Mouse (Mus musculus) kidney, adult 2 months (tissue): ENCODE measurements around the gene Magi1.

Experiments
- CTCF ChIP-seq: fragments of 200-500 bp; conservative IDR thresholded peaks from 2 replicates; pipeline ENCODE4 v1.5.1; 2011; ENCODE audit warnings: low read depth, mild to moderate bottlenecking, control low read depth, low read length, moderate library complexity, mixed read lengths; ENCODE audit not compliant: insufficient read depth, insufficient read length
- POLR2A ChIP-seq: fragments of 200-500 bp; IDR thresholded peaks from one replicate; pipeline ENCODE4 v1.6.1; 2011; ENCODE audit warnings: low read depth, low read length, control low read depth

GRCm38 (mm10) chr6:94222253-94222652, 61.5 kb downstream of the Magi1 start:
- no peak for TF ChIP-seq POLR2A
- TF ChIP-seq CTCF, result no peak
